Mouse (Mus musculus): ENCODE data around the gene Fanca. TPM values are rescaled to one million over a fixed set of nuclear protein-coding genes. Genes with fewer than 3 reads are reported as not detected.
A peak's percentile ranks its signal among the peaks of the same experiment; 100 is the strongest.

Fanca gene
- total and polyA plus RNA-seq, 3 experiments: 21.9 to 57.8 (median 39.2) TPM

DNA sequence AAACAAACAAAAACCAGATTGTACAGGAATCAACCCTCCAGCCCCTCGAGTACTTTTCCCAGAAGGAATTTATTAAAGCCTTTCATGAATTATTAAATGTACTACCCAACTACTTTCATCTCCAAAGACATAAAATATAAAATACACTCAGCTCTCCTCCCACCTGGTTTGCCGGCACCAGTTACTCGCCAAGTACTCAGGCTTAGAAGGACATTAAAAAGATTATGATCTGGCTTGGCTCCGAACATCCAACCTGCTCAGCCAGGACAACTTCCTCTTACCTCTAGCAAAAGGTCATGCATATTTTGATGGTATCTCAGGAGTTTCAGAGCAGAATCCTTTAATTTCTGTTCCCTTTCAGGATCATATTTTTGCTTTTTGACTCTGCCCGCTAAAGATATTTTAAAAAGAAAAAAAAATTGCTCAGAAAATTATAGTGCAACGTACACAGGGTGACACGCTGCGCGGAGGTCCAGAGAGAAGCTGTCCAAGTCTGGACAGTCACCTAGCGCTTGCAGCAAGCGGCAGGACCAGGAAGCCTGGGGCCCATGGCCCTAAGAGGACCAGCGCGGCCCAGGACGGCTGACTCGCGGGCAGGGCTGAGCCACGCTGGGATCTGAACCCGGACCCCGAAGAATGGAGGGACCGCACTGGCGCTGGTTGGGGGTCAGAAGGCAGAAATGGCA lies 452 bp downstream of the Fanca start:
- Histone ChIP-seq H3K9me3 (replicated peaks; ENCODE audit: low read length) (no peaks in the 10 kb centered on the region), H3K36me3 (replicated peaks in 1 of 2; ENCODE audit: control insufficient read depth in 1 of 2, insufficient read depth in 1 of 2, low read length in 1 of 2) (peaks cover 0 to 21% of the 10 kb centered on the region in 2 experiments), H3K4me3 (replicated peaks in 1 of 3; ENCODE audit: low read depth in 2 of 3, low read length in 2 of 3, poor library complexity in 1 of 3) (peak overlapping the region; percentile 63 to 69 (median 69)), H3K27me3 (replicated peaks) (peaks cover 4% of the 10 kb centered on the region), H3K4me2 (ENCODE audit: insufficient read depth, low read depth, poor library complexity, severe bottlenecking) (peak overlapping the region; percentile 86), H3K4me1 (ENCODE audit: control insufficient read depth in 1 of 2, insufficient read depth in 2 of 2) (peaks cover 4 to 13% of the 10 kb centered on the region in 2 experiments; a peak in 2 of 4 replicates), H3K27ac (ENCODE audit: insufficient read depth, low read depth) (no peak overlapping the region), H3K9ac (ENCODE audit: insufficient read depth, low read depth) (peak overlapping the region; percentile 53), H3K79me2 (replicated peaks; ENCODE audit: control insufficient read depth, extremely low read depth, insufficient read depth, poor library complexity, severe bottlenecking) (0 out of 2 replicates have a peak, but pooled peaks cover 5% of the 10 kb centered on the region)
- dilution Hi-C loops (cut with MboI; ENCODE audit: extremely low pct_ligation_motif_present, extremely low pct_unique_long_range_greater_than_20kb, low sequenced_read_pairs) (no loop called here), in situ Hi-C loops (cut with MboI; ENCODE audit: low pct_ligation_motif_present, low pct_unique_long_range_greater_than_20kb, low sequenced_read_pairs) (no loop called here)
- no peak for TF ChIP-seq CTCF (conservative IDR thresholded peaks at IDR 0.05 in 1 of 2, IDR thresholded peaks at IDR 0.05 in 1 of 2; ENCODE audit: low read depth in 2 of 2, low read length in 2 of 2)
- TF ChIP-seq CHD1 (IDR thresholded peaks at IDR 0.05; ENCODE audit: low read depth, low read length): 0 out of 2 replicates have a peak, but pooled peaks have one; percentile 0
- TF ChIP-seq CHD2 (IDR thresholded peaks at IDR 0.05; ENCODE audit: low read length): no peak
- no peak for TF ChIP-seq HCFC1 (IDR thresholded peaks at IDR 0.05; ENCODE audit: low read depth, low read length)
- no peak for DNase-seq (ENCODE audit: extremely low read depth)

DNA sequence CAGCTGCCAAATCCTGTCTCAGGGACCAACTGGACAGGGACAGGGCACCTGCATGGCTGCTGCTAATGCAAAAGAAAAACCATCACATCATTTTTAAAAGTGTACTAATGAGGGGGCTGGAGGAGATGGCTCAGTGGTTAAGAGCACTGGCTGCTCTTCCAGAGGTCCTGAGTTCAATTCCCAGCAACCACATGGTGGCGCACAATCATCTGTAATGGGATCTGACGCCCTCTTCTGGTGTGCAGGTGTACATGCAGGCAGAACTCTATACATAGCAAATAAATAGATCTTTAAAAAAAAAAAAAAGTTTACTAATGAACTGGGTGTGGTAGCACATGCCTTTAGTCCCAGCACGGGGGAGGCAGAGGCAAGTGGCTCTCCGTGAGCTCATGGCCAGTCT lies 9.6 kb downstream of the Fanca start:
- TF ChIP-seq CTCF (conservative IDR thresholded peaks at IDR 0.05 in 1 of 2, IDR thresholded peaks at IDR 0.05 in 1 of 2; ENCODE audit: low read depth in 2 of 2, low read length in 2 of 2) (peak in 1 of 2 experiments; percentile 66; a peak in 2 of 4 replicates), JUN (IDR thresholded peaks at IDR 0.05; ENCODE audit: insufficient read depth, low read depth, low read length) (no peak), IRF4 (IDR thresholded peaks at IDR 0.05; ENCODE audit: low read depth, low read length) (no peak)
- H3K36me3 ChIP-seq (replicated peaks in 1 of 2; ENCODE audit: control insufficient read depth in 1 of 2, insufficient read depth in 1 of 2, low read length in 1 of 2): peaks cover 56 to 88% of the 10 kb centered on the region in 2 experiments
- no peaks in the 10 kb centered on the region for H3K4me1 ChIP-seq (ENCODE audit: control insufficient read depth in 1 of 2, insufficient read depth in 2 of 2)
- H3K4me3 ChIP-seq (replicated peaks in 1 of 3; ENCODE audit: low read depth in 2 of 3, low read length in 2 of 3, poor library complexity in 1 of 3): no peak overlapping the region
- no peak overlapping the region for H3K4me2 ChIP-seq (ENCODE audit: insufficient read depth, low read depth, poor library complexity, severe bottlenecking)
- in situ Hi-C loops (cut with MboI; ENCODE audit: low pct_ligation_motif_present, low pct_unique_long_range_greater_than_20kb, low sequenced_read_pairs) (no loop called here), dilution Hi-C loops (cut with MboI; ENCODE audit: extremely low pct_ligation_motif_present, extremely low pct_unique_long_range_greater_than_20kb, low sequenced_read_pairs) (no loop called here)
- H3K9me3 ChIP-seq (replicated peaks; ENCODE audit: low read length): no peaks in the 10 kb centered on the region
- no peaks in the 10 kb centered on the region for H3K79me2 ChIP-seq (replicated peaks; ENCODE audit: control insufficient read depth, extremely low read depth, insufficient read depth, poor library complexity, severe bottlenecking)
- H3K9ac ChIP-seq (ENCODE audit: insufficient read depth, low read depth): no peak overlapping the region
- no peak overlapping the region for H3K27ac ChIP-seq (ENCODE audit: insufficient read depth, low read depth)
- H3K27me3 ChIP-seq (replicated peaks): no peaks in the 10 kb centered on the region
- DNase-seq (ENCODE audit: extremely low read depth): no peak

DNA sequence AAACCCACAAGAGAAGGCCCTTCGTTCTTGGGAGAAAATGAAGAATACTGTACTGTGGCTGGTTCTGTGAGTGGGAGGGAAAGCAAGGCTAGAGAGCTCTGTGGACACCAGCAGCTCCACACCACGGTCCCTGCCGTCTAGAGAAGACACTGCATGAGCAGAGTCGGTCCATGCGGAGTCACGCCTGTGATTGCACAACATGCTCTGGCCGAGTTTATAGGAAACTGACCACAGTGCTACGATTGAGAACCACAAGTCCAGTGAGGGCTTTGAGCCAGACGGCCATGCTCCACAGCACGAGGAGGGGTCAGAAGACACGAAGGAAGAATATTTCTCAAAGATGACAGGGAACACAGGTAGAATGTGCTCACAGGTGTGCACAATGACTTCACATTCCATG lies 20.1 kb downstream of the Fanca start:
- H3K36me3 ChIP-seq (replicated peaks in 1 of 2; ENCODE audit: control insufficient read depth in 1 of 2, insufficient read depth in 1 of 2, low read length in 1 of 2): peaks cover 36 to 73% of the 10 kb centered on the region in 2 experiments
- H3K9me3 ChIP-seq (replicated peaks; ENCODE audit: low read length): no peaks in the 10 kb centered on the region
- no peaks in the 10 kb centered on the region for H3K79me2 ChIP-seq (replicated peaks; ENCODE audit: control insufficient read depth, extremely low read depth, insufficient read depth, poor library complexity, severe bottlenecking)
- no peaks in the 10 kb centered on the region for H3K27me3 ChIP-seq (replicated peaks)
- DNase-seq (ENCODE audit: extremely low read depth): no peak
- H3K4me1 ChIP-seq (ENCODE audit: control insufficient read depth in 1 of 2, insufficient read depth in 2 of 2): peaks cover 0 to 16% of the 10 kb centered on the region in 2 experiments; a peak in 2 of 4 replicates
- dilution Hi-C loops (cut with MboI; ENCODE audit: extremely low pct_ligation_motif_present, extremely low pct_unique_long_range_greater_than_20kb, low sequenced_read_pairs) (no loop called here), in situ Hi-C loops (cut with MboI; ENCODE audit: low pct_ligation_motif_present, low pct_unique_long_range_greater_than_20kb, low sequenced_read_pairs) (no loop called here)
- no peak overlapping the region for H3K4me2 ChIP-seq (ENCODE audit: insufficient read depth, low read depth, poor library complexity, severe bottlenecking)
- H3K9ac ChIP-seq (ENCODE audit: insufficient read depth, low read depth): no peak overlapping the region
- TF ChIP-seq CHD1 (IDR thresholded peaks at IDR 0.05; ENCODE audit: low read depth, low read length) (no peak), USF2 (conservative IDR thresholded peaks at IDR 0.05; ENCODE audit: low read depth, low read length) (no peak), E2F4 (IDR thresholded peaks at IDR 0.05; ENCODE audit: insufficient replicate concordance, low read depth, low read length) (no peak), CHD2 (IDR thresholded peaks at IDR 0.05; ENCODE audit: low read length) (no peak), MYC (IDR thresholded peaks at IDR 0.05; ENCODE audit: low read depth, low read length) (no peak), POLR2A (IDR thresholded peaks at IDR 0.05; ENCODE audit: low read depth, low read length) (no peak), MAZ (IDR thresholded peaks at IDR 0.05; ENCODE audit: low read depth, low read length) (no peak)
- H3K27ac ChIP-seq (ENCODE audit: insufficient read depth, low read depth): no peak overlapping the region
- H3K4me3 ChIP-seq (replicated peaks in 1 of 3; ENCODE audit: low read depth in 2 of 3, low read length in 2 of 3, poor library complexity in 1 of 3): no peak overlapping the region
